Mouse (Mus musculus): ENCODE data around the gene Asb11. TPM values are rescaled to one million over a fixed set of nuclear protein-coding genes. Genes with fewer than 3 reads are reported as not detected.

Gene Asb11
- polyA plus RNA-seq (2014; fragmentation: Illumina TruSeq; extraction: RNeasy Lipid Tissue Mini Kit (QIAGEN cat#74804); ENCODE audit: low replicate concordance): 1.3 TPM

DNA sequence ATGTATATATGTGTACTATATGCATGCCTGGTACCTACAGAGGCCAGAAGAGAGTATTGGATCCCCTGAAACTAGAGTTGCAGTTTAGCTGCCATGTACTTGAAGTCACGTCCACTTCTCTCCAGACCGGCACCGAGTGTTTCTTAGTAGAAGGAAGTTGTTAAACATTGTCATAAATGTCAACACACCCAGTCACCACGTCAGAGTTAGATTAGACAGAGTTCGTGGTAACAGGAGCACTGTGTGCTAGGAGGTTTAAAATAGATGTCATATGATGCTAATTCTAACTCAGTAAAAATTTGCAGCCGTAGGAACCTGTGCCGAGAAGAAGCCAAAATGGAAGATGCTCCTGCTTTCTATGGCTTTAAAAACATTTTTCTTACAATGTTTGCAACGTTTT lies at the start of gene Asb11:
Asb11 (plus strand) TSS at position 286 of the 400 bp plus-strand sequence.

DNA sequence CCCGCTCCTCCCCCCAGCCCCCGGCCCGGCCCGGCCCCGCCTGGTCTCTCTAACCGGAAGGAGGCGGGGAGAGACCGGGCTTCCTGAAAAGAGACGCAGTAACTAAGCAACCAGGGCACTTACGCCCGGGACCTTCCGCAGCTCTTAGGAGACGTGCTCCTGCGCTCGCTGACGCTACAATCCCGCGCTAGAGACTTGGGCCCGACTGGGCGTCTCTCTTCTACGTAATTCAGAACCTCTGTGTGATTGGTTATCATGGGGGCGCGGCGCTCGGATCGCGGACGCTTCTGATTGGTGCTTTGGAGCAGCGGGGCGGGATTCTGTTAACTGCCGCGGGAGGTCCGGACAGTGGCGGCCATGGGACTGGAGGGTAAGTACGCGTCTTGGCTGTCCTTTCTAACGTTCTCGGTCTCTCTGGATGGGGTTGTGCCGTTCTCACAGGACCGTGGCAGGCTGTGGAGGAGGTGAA lies 17.3 kb upstream of the Asb11 start, which contains the start of gene Piga:
Piga (plus strand) TSS at position 317 of the 469 bp plus-strand sequence.

GRCm38 (mm10) chrX:164505709-164506498 lies 69.1 kb downstream of the Asb11 start, which contains the start of gene Asb9:
Gene Asb9, plus strand, starts transcription at chrX:164506327.

Other genes with a start within 250 kb of the Asb11 start
- gene Bmx, start 178.8 kb upstream of the Asb11 start, polyA plus RNA-seq (2014; fragmentation: Illumina TruSeq; extraction: RNeasy Lipid Tissue Mini Kit (QIAGEN cat#74804); ENCODE audit: low replicate concordance): 6.7 TPM
- gene Pir, start 167.6 kb upstream of the Asb11 start, polyA plus RNA-seq (2014; fragmentation: Illumina TruSeq; extraction: RNeasy Lipid Tissue Mini Kit (QIAGEN cat#74804); ENCODE audit: low replicate concordance): 4.8 TPM
- gene Vegfd, start 63.6 kb upstream of the Asb11 start, polyA plus RNA-seq (2014; fragmentation: Illumina TruSeq; extraction: RNeasy Lipid Tissue Mini Kit (QIAGEN cat#74804); ENCODE audit: low replicate concordance): 1.3 TPM
- 40.9 TPM for gene Piga, start 17.2 kb upstream of the Asb11 start, polyA plus RNA-seq (2014; fragmentation: Illumina TruSeq; extraction: RNeasy Lipid Tissue Mini Kit (QIAGEN cat#74804); ENCODE audit: low replicate concordance)
- not detected for gene Asb9, start 69.3 kb downstream of the Asb11 start, polyA plus RNA-seq (2014; fragmentation: Illumina TruSeq; extraction: RNeasy Lipid Tissue Mini Kit (QIAGEN cat#74804); ENCODE audit: low replicate concordance)

Measured in small intestine, adult 10 weeks (tissue).